Mouse (Mus musculus): ENCODE data around the gene Tspan18.

GRCm38 (mm10) chr2:93171929-93172328, 162.4 kb downstream of the Tspan18 start:
- TF ChIP-seq GATA1 (IDR thresholded peaks at IDR 0.05; ENCODE audit: borderline replicate concordance, low read length) = no peak
- no peak for TF ChIP-seq FLI1 (IDR thresholded peaks at IDR 0.05; ENCODE audit: low read length)
